Mouse (Mus musculus) kidney, adult 2 months (tissue): ENCODE measurements around the gene Lonp1.

ENCODE experiments used
- CTCF ChIP-seq: fragments of 200-500 bp; conservative IDR thresholded peaks from 2 replicates; pipeline ENCODE4 v1.5.1; 2011; ENCODE audit warnings: low read depth, mild to moderate bottlenecking, control low read depth, low read length, moderate library complexity, mixed read lengths; ENCODE audit not compliant: insufficient read depth, insufficient read length
- POLR2A ChIP-seq: fragments of 200-500 bp; IDR thresholded peaks from one replicate; pipeline ENCODE4 v1.6.1; 2011; ENCODE audit warnings: low read depth, low read length, control low read depth

- no peak for TF ChIP-seq CTCF
- TF ChIP-seq POLR2A = peak; percentile 70
Observed at GRCm38 (mm10) chr17:56672941-56673646, 46.4 kb upstream of the Lonp1 start, which contains the start of gene Ranbp3.
